Mouse (Mus musculus): Measurements from ENCODE around the gene Mrps18a. TPM values are rescaled to one million over a fixed set of nuclear protein-coding genes. Genes with fewer than 3 reads are reported as not detected.

Mrps18a gene
- total and polyA plus RNA-seq, 3 experiments: 78.1 to 127 (median 126) TPM

GRCm38 (mm10) chr17:46129741-46130498 is 19.1 kb downstream of the Mrps18a start:
- no peak overlapping the region for H3K4me3 ChIP-seq (replicated peaks in 1 of 3; ENCODE audit: low read depth in 2 of 3, low read length in 2 of 3, poor library complexity in 1 of 3)
- H3K27me3 ChIP-seq (replicated peaks): no peaks in the 10 kb centered on the region
- no peaks in the 10 kb centered on the region for H3K9me3 ChIP-seq (replicated peaks; ENCODE audit: low read length)
- dilution Hi-C loops (cut with MboI; ENCODE audit: extremely low pct_ligation_motif_present, extremely low pct_unique_long_range_greater_than_20kb, low sequenced_read_pairs) (no loop called here), in situ Hi-C loops (cut with MboI; ENCODE audit: low pct_ligation_motif_present, low pct_unique_long_range_greater_than_20kb, low sequenced_read_pairs) (loop anchor here (10.0 kb wide), 1 partner anchor 95 kb away; the partner anchor contains the start of gene Vegfa)
- TF ChIP-seq JUN (IDR thresholded peaks at IDR 0.05; ENCODE audit: insufficient read depth, low read depth, low read length): no peak
- no peak for TF ChIP-seq ELF1 (IDR thresholded peaks at IDR 0.05; ENCODE audit: low read depth, low read length)
- no peak for TF ChIP-seq EP300 (IDR thresholded peaks at IDR 0.05; ENCODE audit: low read length)
- TF ChIP-seq UBTF (IDR thresholded peaks at IDR 0.05; ENCODE audit: low read depth, low read length): no peak
- H3K79me2 ChIP-seq (replicated peaks; ENCODE audit: control insufficient read depth, extremely low read depth, insufficient read depth, poor library complexity, severe bottlenecking): no peaks in the 10 kb centered on the region
- no peaks in the 10 kb centered on the region for H3K4me1 ChIP-seq (ENCODE audit: control insufficient read depth in 1 of 2, insufficient read depth in 2 of 2)
- peaks cover 46 to 60% of the 10 kb centered on the region in 2 experiments for H3K36me3 ChIP-seq (replicated peaks in 1 of 2; ENCODE audit: control insufficient read depth in 1 of 2, insufficient read depth in 1 of 2, low read length in 1 of 2)
- no peak overlapping the region for H3K9ac ChIP-seq (ENCODE audit: insufficient read depth, low read depth)
- H3K4me2 ChIP-seq (ENCODE audit: insufficient read depth, low read depth, poor library complexity, severe bottlenecking): no peak overlapping the region
- no peak for DNase-seq (ENCODE audit: extremely low read depth)
- no peak overlapping the region for H3K27ac ChIP-seq (ENCODE audit: insufficient read depth, low read depth)

GRCm38 (mm10) chr17:46132058-46132718 is 21.4 kb downstream of the Mrps18a start:
- Histone ChIP-seq H3K9me3 (replicated peaks; ENCODE audit: low read length) (peaks cover 2% of the 10 kb centered on the region), H3K4me2 (ENCODE audit: insufficient read depth, low read depth, poor library complexity, severe bottlenecking) (no peak overlapping the region), H3K27ac (ENCODE audit: insufficient read depth, low read depth) (no peak overlapping the region), H3K27me3 (replicated peaks) (no peaks in the 10 kb centered on the region), H3K79me2 (replicated peaks; ENCODE audit: control insufficient read depth, extremely low read depth, insufficient read depth, poor library complexity, severe bottlenecking) (no peaks in the 10 kb centered on the region), H3K4me1 (ENCODE audit: control insufficient read depth in 1 of 2, insufficient read depth in 2 of 2) (no peaks in the 10 kb centered on the region), H3K36me3 (replicated peaks in 1 of 2; ENCODE audit: control insufficient read depth in 1 of 2, insufficient read depth in 1 of 2, low read length in 1 of 2) (peaks cover 23 to 37% of the 10 kb centered on the region in 2 experiments), H3K4me3 (replicated peaks in 1 of 3; ENCODE audit: low read depth in 2 of 3, low read length in 2 of 3, poor library complexity in 1 of 3) (no peak overlapping the region), H3K9ac (ENCODE audit: insufficient read depth, low read depth) (no peak overlapping the region)
- TF ChIP-seq NRF1 (IDR thresholded peaks at IDR 0.05; ENCODE audit: low read depth, low read length) (0 out of 2 replicates have a peak, but pooled peaks have one; percentile 18), ZKSCAN1 (IDR thresholded peaks at IDR 0.05; ENCODE audit: borderline replicate concordance, low read depth, low read length) (no peak), CHD2 (IDR thresholded peaks at IDR 0.05; ENCODE audit: low read length) (no peak), POLR2A (IDR thresholded peaks at IDR 0.05; ENCODE audit: low read depth, low read length) (no peak), RCOR1 (conservative IDR thresholded peaks at IDR 0.05; ENCODE audit: low read depth, low read length) (no peak), EP300 (IDR thresholded peaks at IDR 0.05; ENCODE audit: low read length) (no peak), IRF4 (IDR thresholded peaks at IDR 0.05; ENCODE audit: low read depth, low read length) (no peak), TCF12 (IDR thresholded peaks at IDR 0.05; ENCODE audit: low read depth, low read length) (no peak), SMC3 (IDR thresholded peaks at IDR 0.05; ENCODE audit: low read depth, low read length) (peak; percentile 83), ZC3H11A (IDR thresholded peaks at IDR 0.05; ENCODE audit: low read depth, low read length) (peak; percentile 64), ZMIZ1 (IDR thresholded peaks at IDR 0.05; ENCODE audit: low read depth, low read length) (no peak), CTCF (conservative IDR thresholded peaks at IDR 0.05 in 1 of 2, IDR thresholded peaks at IDR 0.05 in 1 of 2; ENCODE audit: low read depth in 2 of 2, low read length in 2 of 2) (peak; percentile 53 to 87; a peak in 3 of 4 replicates), BHLHE40 (IDR thresholded peaks at IDR 0.05; ENCODE audit: low read depth, low read length) (no peak), RAD21 (IDR thresholded peaks at IDR 0.05; ENCODE audit: low read depth, low read length) (peak; percentile 80)
- dilution Hi-C loops (cut with MboI; ENCODE audit: extremely low pct_ligation_motif_present, extremely low pct_unique_long_range_greater_than_20kb, low sequenced_read_pairs): no loop called here
- in situ Hi-C loops (cut with MboI; ENCODE audit: low pct_ligation_motif_present, low pct_unique_long_range_greater_than_20kb, low sequenced_read_pairs): loop anchor here (10.0 kb wide), 1 partner anchor 97 kb away; the partner anchor contains the start of gene Vegfa
- peak; percentile 43 for DNase-seq (ENCODE audit: extremely low read depth)

Measured in CH12.LX (cell line).